Mouse (Mus musculus) forebrain, embryonic 11.5 days (tissue): ENCODE data around the gene Anks1. TPM values are rescaled to one million over a fixed set of nuclear protein-coding genes. Genes with fewer than 3 reads are reported as not detected.

Experiments
- ATAC-seq: fragments of 200-750 bp; cut with Nextera tagmentation; replicated peaks from 2 replicates; pipeline ENCODE4 v1.8.0; 2017; ENCODE audit warnings: moderate TSS enrichment; ENCODE audit not compliant: low FRiP score
- DNase-seq: peaks from one replicate; pipeline ENCODE4 v3.0.0-alpha.2; 2017; ENCODE audit warnings: low spot score
- H3K27ac ChIP-seq: fragments of 300-500 bp; sonication (generic); 2 replicates; pipeline ENCODE4 v1.5.1; 2014; ENCODE audit warnings: low read depth, low read length
- H3K27me3 ChIP-seq: fragments of 300-500 bp; sonication (generic); 2 replicates; pipeline ENCODE4 v1.6.1; 2014; ENCODE audit warnings: mild to moderate bottlenecking, low read length, mixed read lengths; ENCODE audit not compliant: control insufficient read depth, insufficient read depth
- H3K36me3 ChIP-seq: fragments of 300-500 bp; sonication (generic); 2 replicates; pipeline ENCODE4 v1.6.1; 2014; ENCODE audit warnings: mild to moderate bottlenecking, low read length, moderate library complexity, mixed read lengths; ENCODE audit not compliant: control insufficient read depth, insufficient read depth
- H3K4me1 ChIP-seq: fragments of 300-500 bp; sonication (generic); replicated peaks from 2 replicates; pipeline ENCODE4 v1.6.1; 2014; ENCODE audit warnings: low read length, mixed read lengths; ENCODE audit not compliant: control insufficient read depth, insufficient read depth
- H3K4me2 ChIP-seq: fragments of 300-500 bp; sonication (generic); 2 replicates; pipeline ENCODE4 v1.6.1; 2014; ENCODE audit warnings: low read depth, mild to moderate bottlenecking, low read length, moderate library complexity, mixed read lengths; ENCODE audit not compliant: severe bottlenecking
- H3K4me3 ChIP-seq: fragments of 300-500 bp; sonication (generic); 2 replicates; pipeline ENCODE4 v1.5.1; 2014; ENCODE audit warnings: low read depth, low read length
- H3K9ac ChIP-seq: fragments of 300-500 bp; sonication (generic); 2 replicates; pipeline ENCODE4 v1.6.1; 2014; ENCODE audit warnings: low read length
- H3K9me3 ChIP-seq: fragments of 300-500 bp; sonication (generic); 2 replicates; pipeline ENCODE4 v1.6.1; 2016; ENCODE audit warnings: low read length, mixed read lengths; ENCODE audit not compliant: control insufficient read depth
- WGBS: fragments of 180-500 bp; shearing (Covaris S2); extraction: QIAGEN DNeasy Blood & Tissue Kit; methylation state at CpG from one replicate; pipeline ENCODE4 v1.1.7; 2014; 5-methylcytosine and 5-hydroxymethylcytosine counted together
- polyA plus RNA-seq: library from polyadenylated mRNA; unstranded; fragments of >200 nt; fragmentation: Nextera tagmentation; extraction: Ambion mirVana; gene quantifications from 2 replicates; pipeline ENCODE4 v1.2.1, GENCODE M21; 2014

Anks1 gene
- polyA plus RNA-seq, 1 experiment from 2014 or later, result 42.6 TPM

- H3K4me3 ChIP-seq, result peak overlapping the region; percentile 22; the same call in 1 of the 2 replicates
- no peaks in the 10 kb centered on the region for H3K27me3 ChIP-seq
- peak overlapping the region; percentile 29; the same call in 1 of the 2 replicates for H3K4me2 ChIP-seq
- ATAC-seq (peak; percentile 37; the same call in 1 of the 2 replicates), DNase-seq (no peak)
- WGBS, result 67% methylated on average over 21 of the region's 23 CpGs
- no peaks in the 10 kb centered on the region for H3K9me3 ChIP-seq
- peak overlapping the region; percentile 46; the same call in 1 of the 2 replicates for H3K27ac ChIP-seq
- no peaks in the 10 kb centered on the region for H3K36me3 ChIP-seq
- H3K4me1 ChIP-seq, result peaks cover 18% of the 10 kb centered on the region
- peak overlapping the region; percentile 32 for H3K9ac ChIP-seq
Measured at GRCm38 (mm10) chr17:28042299-28042771, 133.2 kb downstream of the Anks1 start.

- Histone ChIP-seq H3K4me3 (no peak overlapping the region), H3K4me1 (peaks cover 1% of the 10 kb centered on the region; the same call in 1 of the 2 replicates), H3K9me3 (no peaks in the 10 kb centered on the region), H3K4me2 (no peak overlapping the region), H3K27ac (no peak overlapping the region), H3K9ac (no peak overlapping the region), H3K36me3 (peaks cover 2% of the 10 kb centered on the region; the same call in 1 of the 2 replicates), H3K27me3 (no peaks in the 10 kb centered on the region)
- WGBS, result 93% methylated on average over 5 of the region's 5 CpGs
- DNase-seq (no peak), ATAC-seq (no peak)
Measured at GRCm38 (mm10) chr17:28047017-28047416, 137.9 kb downstream of the Anks1 start.

- DNase-seq (no peak), ATAC-seq (no peak)
- no peak overlapping the region for H3K4me2 ChIP-seq
- H3K4me3 ChIP-seq, result no peak overlapping the region
- peaks cover 2% of the 10 kb centered on the region; the same call in 1 of the 2 replicates for H3K36me3 ChIP-seq
- H3K27me3 ChIP-seq, result no peaks in the 10 kb centered on the region
- no peaks in the 10 kb centered on the region for H3K4me1 ChIP-seq
- no peaks in the 10 kb centered on the region for H3K9me3 ChIP-seq
- 77% methylated on average over 5 of the region's 5 CpGs for WGBS
- H3K9ac ChIP-seq, result no peak overlapping the region
- no peak overlapping the region for H3K27ac ChIP-seq
Measured at GRCm38 (mm10) chr17:28047520-28047919, 138.4 kb downstream of the Anks1 start.

- Histone ChIP-seq H3K9me3 (no peaks in the 10 kb centered on the region), H3K4me1 (no peaks in the 10 kb centered on the region), H3K27ac (no peak overlapping the region), H3K9ac (no peak overlapping the region), H3K4me2 (no peak overlapping the region), H3K4me3 (no peak overlapping the region), H3K27me3 (no peaks in the 10 kb centered on the region), H3K36me3 (peaks cover 2% of the 10 kb centered on the region; the same call in 1 of the 2 replicates)
- ATAC-seq (0 out of 2 replicates have a peak, but pooled peaks have one; percentile 27), DNase-seq (no peak)
- WGBS, result 48% methylated on average over 4 of the region's 4 CpGs
Measured at GRCm38 (mm10) chr17:28048425-28048824, 139.3 kb downstream of the Anks1 start.

- peaks cover 2% of the 10 kb centered on the region; the same call in 1 of the 2 replicates for H3K36me3 ChIP-seq
- no peaks in the 10 kb centered on the region for H3K4me1 ChIP-seq
- DNase-seq (no peak), ATAC-seq (no peak)
- H3K27ac ChIP-seq, result no peak overlapping the region
- 87% methylated on average over 8 of the region's 8 CpGs for WGBS
- no peaks in the 10 kb centered on the region for H3K9me3 ChIP-seq
- H3K27me3 ChIP-seq, result no peaks in the 10 kb centered on the region
- H3K4me2 ChIP-seq, result no peak overlapping the region
- H3K4me3 ChIP-seq, result no peak overlapping the region
- H3K9ac ChIP-seq, result no peak overlapping the region
Measured at GRCm38 (mm10) chr17:28050210-28050609, 141.1 kb downstream of the Anks1 start.

GRCm38 (mm10) chr17:28052293-28052863, 143.3 kb downstream of the Anks1 start:
- 80% methylated on average over 21 of the region's 21 CpGs for WGBS
- ATAC-seq (no peak), DNase-seq (no peak)
- no peak overlapping the region for H3K4me2 ChIP-seq
- H3K9me3 ChIP-seq, result no peaks in the 10 kb centered on the region
- no peaks in the 10 kb centered on the region for H3K4me1 ChIP-seq
- H3K9ac ChIP-seq, result no peak overlapping the region
- H3K27ac ChIP-seq, result no peak overlapping the region
- H3K4me3 ChIP-seq, result no peak overlapping the region
- peaks cover 2% of the 10 kb centered on the region; the same call in 1 of the 2 replicates for H3K36me3 ChIP-seq
- no peaks in the 10 kb centered on the region for H3K27me3 ChIP-seq

- Histone ChIP-seq H3K4me2 (no peak overlapping the region), H3K9me3 (no peaks in the 10 kb centered on the region), H3K4me3 (no peak overlapping the region), H3K27me3 (no peaks in the 10 kb centered on the region), H3K4me1 (no peaks in the 10 kb centered on the region), H3K9ac (no peak overlapping the region), H3K36me3 (no peaks in the 10 kb centered on the region; the same call in 1 of the 2 replicates), H3K27ac (no peak overlapping the region)
- ATAC-seq (no peak), DNase-seq (no peak)
- 91% methylated on average over 13 of the region's 13 CpGs for WGBS
Measured at GRCm38 (mm10) chr17:28058346-28058745, 149.2 kb downstream of the Anks1 start.

GRCm38 (mm10) chr17:28060681-28061080, 151.6 kb downstream of the Anks1 start:
- H3K27ac ChIP-seq, result no peak overlapping the region
- no peaks in the 10 kb centered on the region; the same call in 1 of the 2 replicates for H3K36me3 ChIP-seq
- H3K9me3 ChIP-seq, result no peaks in the 10 kb centered on the region
- no peak overlapping the region for H3K4me2 ChIP-seq
- no peak for ATAC-seq
- WGBS, result 84% methylated on average over 11 of the region's 11 CpGs
- DNase-seq, result no peak
- no peak overlapping the region for H3K4me3 ChIP-seq
- no peaks in the 10 kb centered on the region for H3K27me3 ChIP-seq
- no peak overlapping the region for H3K9ac ChIP-seq
- H3K4me1 ChIP-seq, result no peaks in the 10 kb centered on the region

- ATAC-seq (no peak), DNase-seq (peak; percentile 50)
- H3K4me1 ChIP-seq, result no peaks in the 10 kb centered on the region
Measured at GRCm38 (mm10) chr17:28061472-28061871, 152.4 kb downstream of the Anks1 start.

More at GRCm38 (mm10) chr17:28061472-28061871, 152.4 kb downstream of the Anks1 start:
- H3K4me3 ChIP-seq, result no peak overlapping the region
- 56% methylated on average over 7 of the region's 7 CpGs for WGBS
- no peak overlapping the region for H3K9ac ChIP-seq
- no peak overlapping the region for H3K4me2 ChIP-seq
- H3K9me3 ChIP-seq, result no peaks in the 10 kb centered on the region
- H3K27ac ChIP-seq, result no peak overlapping the region
- no peaks in the 10 kb centered on the region; the same call in 1 of the 2 replicates for H3K36me3 ChIP-seq
- no peaks in the 10 kb centered on the region for H3K27me3 ChIP-seq
